Mouse (Mus musculus): ENCODE measurements around the gene Tsga10ip.

GRCm38 (mm10) chr19:5367455-5367854 lies 34.9 kb downstream of the Tsga10ip start:
- TF ChIP-seq CHD1 (IDR thresholded peaks at IDR 0.05; ENCODE audit: low read depth, low read length): no peak
- no peak for TF ChIP-seq TBP (conservative IDR thresholded peaks at IDR 0.05; ENCODE audit: low read depth, low read length)
- no peak for TF ChIP-seq ETS1 (conservative IDR thresholded peaks at IDR 0.05; ENCODE audit: low read depth, low read length)
- TF ChIP-seq POLR2A (IDR thresholded peaks at IDR 0.05; ENCODE audit: low read depth, low read length): no peak
- no peak for TF ChIP-seq KAT2A (IDR thresholded peaks at IDR 0.05; ENCODE audit: insufficient replicate concordance, low read length)
- peak in 1 of 2 experiments; percentile 57; a peak in 2 of 4 replicates for TF ChIP-seq CTCF (conservative IDR thresholded peaks at IDR 0.05 in 1 of 2, IDR thresholded peaks at IDR 0.05 in 1 of 2; ENCODE audit: low read depth in 2 of 2, low read length in 2 of 2)
- no peak for TF ChIP-seq MAFK (IDR thresholded peaks at IDR 0.05; ENCODE audit: insufficient replicate concordance, low read length)
- no peak for TF ChIP-seq ZMIZ1 (IDR thresholded peaks at IDR 0.05; ENCODE audit: low read depth, low read length)
- peak; percentile 82 for TF ChIP-seq ZNF384 (IDR thresholded peaks at IDR 0.05; ENCODE audit: low read depth, low read length)

Measured in CH12.LX (cell line).